9 mouse cellular contexts compared by ENCODE assay signal in genomic region chr10:24164137-24164908, GRCm38 (mm10). TPM values are rescaled to one million over a fixed set of nuclear protein-coding genes. Genes with fewer than 3 reads are reported as not detected.
DNase-seq lines count a peak whose midpoint lies in the region; ATAC-seq lines count a peak whose summit lies in the region.
"Had no signal": no experiment of that assay in that cellular context is flagged by ENCODE, and none has a peak within 500 bp of the region (broad histone marks: within the 10 kb centered on the region; RNA-seq: fewer than 3 reads in every experiment).

No protein-coding gene starts in this region.

- H3K4me3 ChIP-seq in intestine, embryonic 14.5 days (ENCODE audit: low read depth, low read length): no peak overlapping the region
- H3K4me3 ChIP-seq: embryonic facial prominence, embryonic 15.5 days had no signal

- ATAC-seq in intestine, embryonic 14.5 days (replicated peaks; ENCODE audit: low FRiP score, low TSS enrichment, low read depth): peak; percentile 66
- ATAC-seq in erythroid progenitor cell, adult 5-6 weeks (replicated peaks; ENCODE audit: low FRiP score, poor library complexity, severe bottlenecking): no peak

- no peaks in the 10 kb centered on the region for H3K27me3 ChIP-seq in intestine, embryonic 14.5 days (replicated peaks; ENCODE audit: control insufficient read depth, insufficient read depth, low read length)
- no peaks in the 10 kb centered on the region for H3K27me3 ChIP-seq in splenic B cell, adult 2 months (ENCODE audit: control insufficient read depth, insufficient read depth, low read length, poor library complexity, severe bottlenecking)
- H3K27me3 ChIP-seq: embryonic facial prominence, embryonic 15.5 days had no signal

- H3K27ac ChIP-seq in intestine, embryonic 14.5 days (ENCODE audit: low read depth): peak overlapping the region; percentile 24
- H3K27ac ChIP-seq: embryonic facial prominence, embryonic 15.5 days had no signal

- no peak overlapping the region for H3K4me2 ChIP-seq in intestine, embryonic 14.5 days (ENCODE audit: low read length)
- H3K4me2 ChIP-seq: embryonic facial prominence, embryonic 15.5 days had no signal

- 19% methylated on average over 11 of the region's 11 CpGs for WGBS in intestine, embryonic 14.5 days

- H3K9me3 ChIP-seq in intestine, embryonic 14.5 days (ENCODE audit: control insufficient read depth, low read length): no peaks in the 10 kb centered on the region
- H3K9me3 ChIP-seq: embryonic facial prominence, embryonic 15.5 days had no signal

- no peak overlapping the region for H3K9ac ChIP-seq in intestine, embryonic 14.5 days (ENCODE audit: low read length)
- H3K9ac ChIP-seq: embryonic facial prominence, embryonic 15.5 days had no signal

- DNase-seq in urinary bladder, postnatal 14 days (ENCODE audit: low spot score): peak; percentile 51
- no peak for DNase-seq in urinary bladder, postnatal 4 days (ENCODE audit: low spot score in 2 of 2)
- peak; percentile 40 for DNase-seq in embryo, embryonic 11 days
- peak; percentile 58 for DNase-seq in intestine, embryonic 14.5 days (ENCODE audit: low spot score)
- peak; percentile 29 for DNase-seq in lung, postnatal 10 days
- DNase-seq in splenic B cell, adult 2 months (ENCODE audit: low read depth, low spot score): peak; percentile 68
- no peak for DNase-seq in T-cell, adult 2 months (ENCODE audit: low spot score)

- H3K36me3 ChIP-seq in intestine, embryonic 14.5 days (ENCODE audit: control insufficient read depth, insufficient read depth, low read length): no peaks in the 10 kb centered on the region; the same call in 1 of the 2 replicates
- no peaks in the 10 kb centered on the region for H3K36me3 ChIP-seq in splenic B cell, adult 2 months (ENCODE audit: control insufficient read depth, insufficient read depth, low read length, poor library complexity, severe bottlenecking)

- H3K4me1 ChIP-seq in intestine, embryonic 14.5 days (replicated peaks; ENCODE audit: control insufficient read depth, insufficient read depth, low read length): peaks cover 14% of the 10 kb centered on the region

RNA-seq across cellular contexts. Expression of gene Stx7, which starts 15.2 kb away (rescaled TPM):
- 91.8 and 100 TPM in 2 replicates for polyA plus RNA-seq in intestine, embryonic 14.5 days (2014; fragmentation: Nextera tagmentation; extraction: Ambion mirVana)
- 10.8 and 21.4 TPM in 2 replicates for total RNA-seq in erythroid progenitor cell, adult 5-6 weeks (2015; ENCODE audit: low replicate concordance)
- total RNA-seq in erythroid progenitor cell, adult 5-6 weeks (2017; ENCODE audit: low replicate concordance): 30.8 and 35.2 TPM in 2 replicates

RNA-seq across cellular contexts. Expression of gene Taar9, which starts 55.0 kb away (rescaled TPM):
- polyA plus RNA-seq in intestine, embryonic 14.5 days (2014; fragmentation: Nextera tagmentation; extraction: Ambion mirVana): not detected in 2 replicates
- not detected in 2 replicates for total RNA-seq in erythroid progenitor cell, adult 5-6 weeks (2015; ENCODE audit: low replicate concordance)
- total RNA-seq in erythroid progenitor cell, adult 5-6 weeks (2017; ENCODE audit: low replicate concordance): not detected in 2 replicates
- polyA plus RNA-seq: embryonic facial prominence, embryonic 15.5 days had no signal

RNA-seq across cellular contexts. Expression of gene Moxd1, which starts 59.0 kb away (rescaled TPM):
- polyA plus RNA-seq in intestine, embryonic 14.5 days (2014; fragmentation: Nextera tagmentation; extraction: Ambion mirVana): 19.2 and 23.2 TPM in 2 replicates
- total RNA-seq in erythroid progenitor cell, adult 5-6 weeks (2015; ENCODE audit: low replicate concordance): not detected in 2 replicates
- total RNA-seq in erythroid progenitor cell, adult 5-6 weeks (2017; ENCODE audit: low replicate concordance): not detected in 2 replicates

Comparison
In these comparisons a context has a peak if more than half of its experiments do, and no peak if none do; other contexts are left out.
1. DNase-seq: peak in urinary bladder, postnatal 14 days (single experiment), embryo, embryonic 11 days (single experiment), intestine, embryonic 14.5 days (single experiment), lung, postnatal 10 days (single experiment) and splenic B cell, adult 2 months (single experiment); none in urinary bladder, postnatal 4 days (0 of 2) and T-cell, adult 2 months (single experiment).